Mouse (Mus musculus) thymus, postnatal 25 days (tissue): ENCODE measurements around the gene Rad51b.

Experiments used
- DNase-seq: peaks from one replicate; pipeline ENCODE4 v3.0.0; 2022

Gene Rad51b

GRCm38 (mm10) chr12:79850021-79850420, 552.9 kb downstream of the Rad51b start:
- DNase-seq = no peak

DNA sequence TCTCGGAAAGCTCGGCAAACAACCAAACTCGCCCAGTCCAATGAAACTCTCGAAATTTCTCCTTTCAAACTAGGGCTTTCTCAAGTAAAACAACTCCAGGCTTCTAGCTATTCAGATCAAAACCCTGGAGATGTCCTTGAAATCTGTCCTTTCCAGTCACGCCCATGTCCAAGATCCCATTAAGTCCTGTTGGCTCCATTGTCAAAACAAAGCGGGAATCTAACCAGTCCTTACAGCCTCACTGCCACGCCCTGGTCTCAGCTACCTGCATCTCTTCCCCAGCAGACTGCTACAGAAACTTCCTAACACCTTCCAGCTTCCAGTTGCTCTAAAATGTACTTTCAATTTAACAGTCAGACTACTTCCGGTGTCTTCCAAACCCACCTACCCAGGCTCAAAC, 554.8 kb downstream of the Rad51b start:
- no peak for DNase-seq

DNA sequence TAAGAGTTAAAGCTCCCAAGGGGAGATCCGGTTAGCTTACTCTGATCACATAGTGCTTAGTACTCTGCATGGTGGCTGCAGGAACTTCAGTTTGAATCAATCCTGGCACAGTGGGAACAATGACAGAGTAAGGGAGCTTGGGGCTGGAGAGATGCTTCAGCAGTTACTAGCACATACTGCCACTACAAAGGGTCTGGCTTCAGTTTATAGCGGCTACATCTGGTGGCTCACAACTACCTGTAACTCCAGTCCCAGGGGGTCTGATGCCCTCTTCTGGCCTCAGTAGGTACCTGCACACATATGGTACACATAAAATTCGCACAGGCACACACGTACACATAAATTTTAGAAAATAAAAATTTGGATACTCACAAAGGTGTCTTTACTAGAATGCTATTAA, 555.5 kb downstream of the Rad51b start:
- DNase-seq = no peak

DNA sequence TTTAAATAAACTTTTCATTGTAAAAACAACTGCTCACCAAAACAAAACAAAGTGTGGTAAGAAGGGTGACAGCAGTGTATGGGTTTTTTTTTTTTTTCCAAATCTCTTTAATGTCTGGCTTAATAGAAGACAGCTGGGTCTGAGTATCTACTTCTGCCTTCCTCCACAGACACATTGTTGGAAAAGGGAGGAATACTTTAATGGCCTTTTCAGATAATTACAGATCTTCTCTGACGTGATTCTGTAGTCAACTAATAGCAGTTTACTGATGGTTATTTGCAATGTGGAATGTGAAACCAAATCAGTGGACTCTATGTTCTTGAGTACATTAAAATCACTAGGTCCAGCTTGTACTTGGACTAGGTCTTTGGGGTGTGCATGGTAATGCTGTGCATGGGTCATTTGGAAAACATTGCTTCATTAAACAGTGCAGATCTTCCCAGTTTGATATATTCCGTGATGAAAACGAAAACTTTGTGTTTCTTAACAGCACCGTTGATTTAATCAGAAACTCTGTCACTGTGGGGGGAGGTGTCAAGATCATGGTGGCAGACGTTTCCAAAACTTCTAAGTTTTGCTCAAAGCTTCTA, 556.9 kb downstream of the Rad51b start:
- no peak for DNase-seq

DNA sequence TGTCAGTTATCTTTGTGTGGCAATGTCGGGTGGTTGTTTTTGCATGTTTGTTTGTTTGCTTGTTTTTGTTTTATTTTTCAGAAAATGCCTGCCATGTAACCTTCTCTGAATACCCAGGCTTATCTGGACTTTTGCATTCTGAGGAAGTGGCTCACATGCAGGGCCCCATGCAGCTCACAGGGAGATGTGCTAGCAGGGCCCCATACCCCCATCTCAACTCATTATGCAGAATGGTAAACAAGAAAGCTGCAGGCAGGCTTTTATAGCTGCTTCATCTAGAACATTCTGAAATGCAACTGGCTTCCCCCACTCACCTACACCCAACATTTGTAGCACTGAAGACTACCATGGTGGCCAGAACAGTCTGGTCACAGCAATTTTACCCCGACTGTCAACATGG, 557.4 kb downstream of the Rad51b start:
- DNase-seq = no peak

GRCm38 (mm10) chr12:79856116-79856909, 559.2 kb downstream of the Rad51b start:
- no peak for DNase-seq

DNA sequence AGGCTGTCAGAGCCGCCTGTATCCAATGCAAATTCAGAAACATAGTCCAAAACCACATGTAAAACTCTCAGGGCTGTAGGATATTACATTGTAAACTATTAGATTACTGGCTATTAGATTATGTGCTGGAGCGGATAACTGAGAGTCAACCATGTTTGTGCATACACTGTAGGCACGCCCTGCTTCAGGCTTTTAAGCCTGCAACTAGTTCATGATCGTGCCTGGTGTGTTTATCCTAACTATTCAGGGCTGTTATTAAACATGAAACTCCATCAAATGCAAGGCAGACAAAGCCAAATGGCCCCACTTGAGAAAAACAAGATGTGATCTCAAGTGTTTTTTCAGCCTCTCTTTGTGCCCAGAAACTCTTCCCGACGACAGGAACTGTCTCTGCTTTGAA, 560.6 kb downstream of the Rad51b start:
- no peak for DNase-seq

GRCm38 (mm10) chr12:79858336-79858735, 561.3 kb downstream of the Rad51b start:
- DNase-seq = no peak

DNA sequence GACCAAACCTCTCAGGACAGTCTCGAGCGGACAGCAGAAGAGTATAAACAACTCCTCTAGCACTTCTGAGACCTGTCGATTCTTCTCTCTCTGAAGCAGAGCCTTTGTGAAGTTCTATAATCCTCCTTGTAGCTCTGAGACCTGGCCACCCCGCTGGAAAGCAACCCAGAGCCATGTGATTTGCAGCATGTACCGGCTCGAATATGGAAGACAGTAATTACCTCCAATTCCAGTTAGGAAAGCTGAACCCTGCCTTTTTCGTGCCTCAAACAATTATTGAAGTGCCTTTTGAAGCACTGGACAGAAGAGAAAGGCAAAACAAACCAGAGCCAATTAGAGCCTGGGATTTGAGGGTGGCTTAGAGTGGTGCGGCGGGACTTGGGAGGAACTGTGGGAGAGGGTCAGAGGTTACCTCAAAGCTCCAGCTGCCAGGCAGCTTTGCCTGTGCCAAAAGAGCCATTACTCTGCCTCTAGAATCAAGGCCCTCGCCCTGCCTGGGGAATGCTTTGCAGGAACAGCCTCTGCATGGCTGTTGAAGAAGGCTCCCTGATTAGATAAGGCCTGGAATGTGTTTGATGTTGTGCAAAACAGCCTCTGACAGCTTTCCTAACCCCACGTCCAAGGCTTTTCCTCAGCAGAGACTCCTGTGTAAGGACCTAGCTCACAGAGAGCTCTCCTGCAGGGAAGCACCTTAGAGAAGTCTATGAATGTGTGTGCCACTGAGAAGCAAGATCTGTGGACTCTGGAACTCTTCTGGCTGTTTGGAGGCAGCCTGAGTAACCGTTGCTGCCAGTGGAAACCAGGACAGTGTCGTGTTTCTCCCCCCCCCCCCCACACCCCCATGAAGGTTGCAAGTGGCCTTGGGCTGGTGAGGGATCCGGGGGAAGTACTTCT, 562.5 kb downstream of the Rad51b start:
- no peak for DNase-seq

DNA sequence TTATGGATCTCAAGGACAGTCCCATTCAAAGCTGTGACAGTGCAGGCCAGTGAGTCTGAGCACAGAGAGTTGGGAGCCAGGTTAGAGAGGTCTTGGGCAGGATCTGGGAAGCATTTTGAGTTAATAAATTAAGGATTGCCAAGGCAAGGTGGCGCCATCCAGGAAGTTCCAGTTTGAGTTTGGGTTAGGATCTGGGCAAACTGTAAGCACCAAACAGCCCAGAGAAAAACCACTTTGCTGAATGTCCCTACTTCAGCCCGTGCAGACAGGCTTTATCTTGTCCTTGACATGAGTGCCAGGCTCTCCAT, 563.1 kb downstream of the Rad51b start:
- no peak for DNase-seq
